Mouse (Mus musculus) embryonic fibroblast, embryonic 13.5 days (primary cell): ENCODE data around the gene Cbl.

Experiments
- CTCF ChIP-seq: IDR thresholded peaks from 2 replicates; pipeline ENCODE4 v1.5.1; 2011; ENCODE audit warnings: mild to moderate bottlenecking, control low read depth, low read length, moderate library complexity, borderline replicate concordance; ENCODE audit not compliant: insufficient read depth
- POLR2A ChIP-seq: IDR thresholded peaks from 2 replicates; pipeline ENCODE4 v1.6.1; 2011; ENCODE audit warnings: low read depth, mild to moderate bottlenecking, control low read depth, low read length, moderate library complexity

GRCm38 (mm10) chr9:44135731-44136411, 98.0 kb downstream of the Cbl start:
- TF ChIP-seq CTCF (no peak), POLR2A (no peak)
